Mouse (Mus musculus) kidney, adult 2 months (tissue): Measurements from ENCODE around the gene Anln. TPM values are rescaled to one million over a fixed set of nuclear protein-coding genes. Genes with fewer than 3 reads are reported as not detected.

Experiments
- DNase-seq: peaks from one replicate; pipeline ENCODE4 v3.0.0; 2021
- H3K27ac ChIP-seq: fragments of 200-500 bp; 2 replicates; pipeline ENCODE4 v1.5.1; 2012; ENCODE audit warnings: low read depth, low read length, control low read depth, inconsistent platforms; ENCODE audit not compliant: insufficient read depth
- H3K27me3 ChIP-seq: fragments of 200-500 bp; replicated peaks from 2 replicates; pipeline ENCODE4 v1.6.1; 2012; ENCODE audit warnings: mild to moderate bottlenecking, moderate library complexity, low read length, inconsistent platforms; ENCODE audit not compliant: control insufficient read depth, insufficient read depth
- H3K36me3 ChIP-seq: fragments of 200-500 bp; 2 replicates; pipeline ENCODE4 v1.6.1; 2012; ENCODE audit warnings: mild to moderate bottlenecking, moderate library complexity, low read length, inconsistent platforms; ENCODE audit not compliant: control insufficient read depth, insufficient read depth
- H3K4me1 ChIP-seq: fragments of 200-500 bp; 2 replicates; pipeline ENCODE4 v1.6.1; 2011; ENCODE audit warnings: low read length; ENCODE audit not compliant: control insufficient read depth, insufficient read depth
- H3K4me3 ChIP-seq: fragments of 200-500 bp; 2 replicates; pipeline ENCODE4 v1.5.1; 2011; ENCODE audit warnings: mild to moderate bottlenecking, low read depth, low read length, control low read depth; ENCODE audit not compliant: insufficient read depth
- CTCF ChIP-seq: fragments of 200-500 bp; conservative IDR thresholded peaks from 2 replicates; pipeline ENCODE4 v1.5.1; 2011; ENCODE audit warnings: low read depth, mild to moderate bottlenecking, control low read depth, low read length, moderate library complexity, mixed read lengths; ENCODE audit not compliant: insufficient read depth, insufficient read length
- POLR2A ChIP-seq: fragments of 200-500 bp; IDR thresholded peaks from one replicate; pipeline ENCODE4 v1.6.1; 2011; ENCODE audit warnings: low read depth, low read length, control low read depth
- WGBS: fragments of 180-500 bp; shearing (Covaris S2); methylation state at CpG from one replicate; pipeline ENCODE4 v1.1.7; 2018; 5-methylcytosine and 5-hydroxymethylcytosine counted together
- polyA plus RNA-seq: library from polyadenylated mRNA; depleted of rRNA; stranded (reverse); fragments of >200 nt; gene quantifications from 2 replicates; pipeline ENCODE4 v1.2.3, GENCODE M21; 2012

Gene Anln
- polyA plus RNA-seq, 1 experiment, result 0.44 TPM

GRCm38 (mm10) chr9:22402001-22402400 lies 13.0 kb upstream of the Anln start:
- Histone ChIP-seq H3K27me3 (no peaks in the 10 kb centered on the region), H3K4me3 (no peak overlapping the region), H3K36me3 (no peaks in the 10 kb centered on the region), H3K27ac (no peak overlapping the region), H3K4me1 (no peaks in the 10 kb centered on the region)
- WGBS, result 89% methylated on average over 6 of the region's 6 CpGs
- no peak for TF ChIP-seq POLR2A
- TF ChIP-seq CTCF, result no peak
- no peak for DNase-seq

DNA sequence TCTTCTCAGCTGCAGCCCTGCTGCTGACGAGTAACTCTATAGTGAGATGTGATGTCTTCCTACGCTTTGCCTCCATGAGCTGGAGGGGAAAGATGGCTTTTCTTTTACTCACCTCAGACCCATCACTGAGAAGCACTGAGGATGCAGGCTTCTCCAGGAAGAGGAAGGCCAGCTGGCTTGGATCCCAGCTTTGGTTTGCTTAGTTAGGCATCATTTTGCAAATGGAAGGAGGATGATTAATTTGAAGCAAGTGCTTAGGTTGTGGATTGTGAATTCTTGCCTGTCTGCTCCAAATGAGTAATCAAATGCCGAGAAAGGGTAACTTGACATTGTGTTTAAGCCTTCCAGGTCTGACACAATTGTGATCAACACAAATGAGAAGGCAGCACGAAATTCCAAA lies 10.0 kb upstream of the Anln start:
- no peaks in the 10 kb centered on the region for H3K27me3 ChIP-seq
- 53% methylated on average over 4 of the region's 4 CpGs for WGBS
- no peak overlapping the region for H3K4me3 ChIP-seq
- DNase-seq, result peak; percentile 33
- no peak overlapping the region for H3K27ac ChIP-seq
- TF ChIP-seq POLR2A (no peak), CTCF (no peak)
- H3K36me3 ChIP-seq, result no peaks in the 10 kb centered on the region
- no peaks in the 10 kb centered on the region for H3K4me1 ChIP-seq

DNA sequence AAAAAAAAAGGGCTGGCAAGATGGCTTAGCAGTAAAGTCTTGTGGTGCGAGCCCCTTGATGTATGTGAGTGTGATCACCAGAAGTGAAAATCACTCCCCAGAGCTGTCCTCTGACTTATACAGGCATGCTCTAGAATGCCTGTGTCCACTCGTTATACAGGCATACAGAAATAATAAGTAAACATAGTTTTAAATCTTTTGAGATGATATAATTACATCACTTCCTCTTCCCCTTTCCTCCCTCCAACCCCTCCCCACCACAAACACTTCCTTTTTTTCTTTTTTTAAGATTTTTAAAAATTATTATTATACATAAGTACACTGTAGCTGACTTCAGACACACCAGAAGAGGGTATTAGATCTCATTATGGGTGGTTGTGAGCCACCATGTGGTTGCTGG lies 5.7 kb upstream of the Anln start:
- DNase-seq, result no peak
- TF ChIP-seq POLR2A (no peak), CTCF (no peak)
- H3K27me3 ChIP-seq, result no peaks in the 10 kb centered on the region
- H3K4me3 ChIP-seq, result no peak overlapping the region
- WGBS, result 74% methylated on average over 2 of the region's 2 CpGs
- H3K27ac ChIP-seq, result no peak overlapping the region
- H3K4me1 ChIP-seq, result no peaks in the 10 kb centered on the region; the same call in 1 of the 2 replicates
- H3K36me3 ChIP-seq, result no peaks in the 10 kb centered on the region

- no peak for DNase-seq
- H3K27ac ChIP-seq, result no peak overlapping the region
- H3K36me3 ChIP-seq, result no peaks in the 10 kb centered on the region
- no peak for TF ChIP-seq CTCF
- TF ChIP-seq POLR2A, result no peak
- WGBS, result 68% methylated on average over 5 of the region's 5 CpGs
- H3K4me3 ChIP-seq, result no peak overlapping the region
- H3K4me1 ChIP-seq, result no peaks in the 10 kb centered on the region; the same call in 1 of the 2 replicates
- no peaks in the 10 kb centered on the region for H3K27me3 ChIP-seq
Measured at GRCm38 (mm10) chr9:22390390-22390789, 1.4 kb upstream of the Anln start.

GRCm38 (mm10) chr9:22389736-22390245 lies 803 bp upstream of the Anln start:
- WGBS, result 66% methylated on average over 6 of the region's 6 CpGs
- Histone ChIP-seq H3K27ac (no peak overlapping the region), H3K4me3 (no peak overlapping the region; the same call in 1 of the 2 replicates), H3K4me1 (no peaks in the 10 kb centered on the region; the same call in 1 of the 2 replicates), H3K36me3 (no peaks in the 10 kb centered on the region), H3K27me3 (no peaks in the 10 kb centered on the region)
- DNase-seq, result no peak
- TF ChIP-seq CTCF, result no peak
- no peak for TF ChIP-seq POLR2A

DNA sequence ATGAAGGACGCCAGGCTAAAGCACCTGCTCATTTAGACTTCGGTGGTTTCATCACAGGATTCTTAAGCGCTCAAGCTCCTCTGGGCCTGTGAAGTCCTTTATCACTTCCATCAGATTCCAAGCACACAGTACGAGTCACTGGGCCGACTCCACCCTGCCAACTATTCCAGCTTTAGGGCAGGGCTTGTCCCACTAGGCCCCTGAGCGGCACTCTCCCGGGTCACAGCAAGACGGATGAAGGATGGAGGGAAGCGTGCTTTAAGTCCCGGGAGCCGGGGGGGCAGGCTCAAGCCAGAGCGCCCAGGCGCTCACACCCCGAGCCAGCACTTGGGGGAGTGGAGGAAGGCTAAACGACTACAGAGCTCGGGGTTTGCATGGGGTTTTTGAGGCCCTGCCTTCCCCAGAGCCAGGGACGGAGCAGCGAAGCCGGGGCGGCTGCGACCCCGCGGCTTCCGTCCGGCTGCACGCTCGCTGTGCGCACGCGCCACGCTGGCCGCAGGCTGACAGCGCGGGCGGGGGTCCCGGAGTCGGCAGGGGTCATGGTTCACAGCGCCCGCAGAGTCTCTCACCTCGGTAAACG lies 497 bp downstream of the Anln start:
- Histone ChIP-seq H3K27me3 (no peaks in the 10 kb centered on the region), H3K27ac (no peak overlapping the region), H3K36me3 (no peaks in the 10 kb centered on the region), H3K4me3 (peak overlapping the region; percentile 64), H3K4me1 (no peaks in the 10 kb centered on the region; the same call in 1 of the 2 replicates)
- 1% methylated on average over 41 of the region's 41 CpGs for WGBS
- TF ChIP-seq POLR2A (no peak), CTCF (no peak)
- no peak for DNase-seq

DNA sequence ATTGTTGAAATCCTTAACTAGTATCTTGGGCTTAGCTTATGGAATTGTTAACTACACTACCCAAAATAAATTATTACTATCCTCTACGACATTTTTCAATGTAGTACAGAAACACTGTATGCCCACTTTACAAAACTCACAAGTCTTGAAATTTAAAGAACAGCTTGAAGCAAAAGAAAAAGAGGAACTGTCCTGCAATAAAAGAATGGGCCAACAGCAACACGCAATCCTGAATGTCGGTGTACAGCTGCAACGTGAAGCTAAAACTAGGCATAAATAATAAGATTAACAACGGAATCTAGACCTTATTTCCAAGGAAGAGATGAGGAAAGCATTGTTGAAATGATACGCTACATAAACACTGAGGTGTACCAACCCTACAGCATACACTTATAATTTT lies 1.1 kb downstream of the Anln start:
- DNase-seq, result no peak
- Histone ChIP-seq H3K4me3 (no peak overlapping the region), H3K4me1 (no peaks in the 10 kb centered on the region; the same call in 1 of the 2 replicates), H3K36me3 (no peaks in the 10 kb centered on the region), H3K27me3 (no peaks in the 10 kb centered on the region), H3K27ac (no peak overlapping the region)
- TF ChIP-seq CTCF, result no peak
- 30% methylated on average over 6 of the region's 6 CpGs for WGBS

DNA sequence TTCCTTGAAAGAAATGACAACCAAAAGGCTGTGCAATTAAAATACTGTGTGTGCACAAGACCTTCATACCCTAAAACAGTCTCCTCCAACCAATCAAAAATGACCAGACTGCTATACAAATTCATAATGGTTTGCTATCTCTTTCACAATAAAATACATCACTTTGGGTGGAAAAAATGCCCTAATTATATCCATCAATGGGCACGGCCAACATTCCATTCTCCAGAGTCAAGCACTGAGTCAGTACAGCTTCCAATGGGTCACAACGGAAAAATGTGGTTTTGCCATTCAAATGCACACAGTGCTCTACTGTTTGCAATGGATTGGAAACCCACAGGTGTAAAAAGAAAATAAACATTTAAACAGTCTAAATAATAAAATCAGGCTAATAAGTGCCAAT lies 3.1 kb downstream of the Anln start:
- Histone ChIP-seq H3K4me3 (no peak overlapping the region), H3K27ac (no peak overlapping the region), H3K27me3 (no peaks in the 10 kb centered on the region), H3K36me3 (no peaks in the 10 kb centered on the region), H3K4me1 (no peaks in the 10 kb centered on the region; the same call in 1 of the 2 replicates)
- WGBS, result 70% methylated on average over 2 of the region's 2 CpGs
- DNase-seq, result no peak
- TF ChIP-seq CTCF (no peak), POLR2A (no peak)
